In the genomic region with DNA sequence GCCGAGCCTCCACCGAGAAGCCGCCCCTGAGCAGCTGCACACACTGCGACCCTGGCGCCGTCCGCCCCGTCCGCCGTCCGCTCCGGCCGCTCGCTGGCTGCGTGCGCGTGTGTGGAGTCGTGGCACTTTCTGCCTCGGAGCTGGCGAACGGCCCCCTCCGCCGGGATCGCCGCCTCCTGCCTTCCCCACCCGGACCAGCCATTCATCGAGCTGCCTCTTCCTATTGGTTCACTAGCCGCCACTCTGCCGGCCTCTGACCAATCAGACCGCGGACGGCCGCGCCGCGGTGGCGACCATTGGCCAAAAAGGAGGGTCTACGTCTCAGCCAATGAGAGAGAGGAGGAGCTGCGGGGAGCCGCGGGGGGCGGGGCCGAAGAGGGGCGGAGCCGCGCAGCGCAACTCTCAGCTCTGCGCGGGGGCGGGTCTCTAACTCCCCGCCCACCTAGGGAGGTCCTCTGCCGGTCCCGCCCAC, we compare ENCODE assay signal across 8 mouse cellular contexts. TPM values are rescaled to one million over a fixed set of nuclear protein-coding genes. Genes with fewer than 3 reads are reported as not detected.
DNase-seq lines count a peak whose midpoint lies in the region; ATAC-seq lines count a peak whose summit lies in the region.

A gene (minus strand): TSS at position 184 of the 472 bp plus-strand sequence.

- peak within 1 kb of the TSS; percentile 94 for H3K27ac ChIP-seq in lung, embryonic 16.5 days (ENCODE audit: low read length)

- H3K9me3 ChIP-seq in lung, embryonic 16.5 days (ENCODE audit: control insufficient read depth, low read length), result no peaks in the 10 kb centered on the region

- no peaks in the 10 kb centered on the region for H3K27me3 ChIP-seq in lung, embryonic 16.5 days (ENCODE audit: control insufficient read depth, insufficient read depth, low read depth, low read length)

- ATAC-seq in hematopoietic stem cell, adult 5-6 weeks (replicated peaks in 1 of 2; ENCODE audit: insufficient read depth in 1 of 2, low FRiP score in 2 of 2, low TSS enrichment in 1 of 2, low read depth in 1 of 2, poor library complexity in 2 of 2, severe bottlenecking in 2 of 2), result peak; percentile 91 to 94
- peak; percentile 97 for ATAC-seq in lung, embryonic 16.5 days (ENCODE audit: low read depth)

- H3K36me3 ChIP-seq in lung, embryonic 16.5 days (ENCODE audit: control insufficient read depth, insufficient read depth, low read length), result no peaks in the 10 kb centered on the region

- peak; percentile 94 for DNase-seq in MEL-GATA-1-ER (ENCODE audit: extremely low read depth, low read depth)
- peak; percentile 99 for DNase-seq in cerebellum, adult 8-10 months
- peak; percentile 99 for DNase-seq in forelimb bud, embryonic 11.5 days (ENCODE audit: low read depth, low spot score)
- DNase-seq in layer of hippocampus, adult 9-10 months (ENCODE audit: low spot score), result peak; percentile 93
- peak; percentile 94 for DNase-seq in ovary, postnatal 10 days (ENCODE audit: low spot score)
- DNase-seq in thymus, postnatal 10 days (ENCODE audit: low spot score in 2 of 2), result peak; percentile 97 to 99

- peak within 1 kb of the TSS; percentile 80 for H3K4me3 ChIP-seq in lung, embryonic 16.5 days (ENCODE audit: low read length)

- H3K9ac ChIP-seq in lung, embryonic 16.5 days (ENCODE audit: low read length), result peak within 1 kb of the TSS; percentile 95

- WGBS in lung, embryonic 16.5 days, result 0% methylated on average over 46 of the region's 53 CpGs

- H3K4me1 ChIP-seq in lung, embryonic 16.5 days (replicated peaks; ENCODE audit: control insufficient read depth, insufficient read depth, low read length), result peaks cover 24% of the 10 kb centered on the region

- peak within 1 kb of the TSS; percentile 63 for H3K4me2 ChIP-seq in lung, embryonic 16.5 days (ENCODE audit: low read depth, low read length)

RNA-seq across cellular contexts. Expression of the gene that starts here (rescaled TPM):
- 131 and 169 TPM in 2 replicates for total RNA-seq in hematopoietic stem cell, adult 5-6 weeks (2017)
- 78.3 and 80.8 TPM in 2 replicates for polyA plus RNA-seq in lung, embryonic 16.5 days (2015; fragmentation: Nextera tagmentation; extraction: Ambion mirVana)

Comparison
In these comparisons a context has a peak if more than half of its experiments do, and no peak if none do; other contexts are left out.
1. Peak in every context shown above with its lines: DNase-seq, ATAC-seq, H3K4me3 ChIP-seq and H3K27ac ChIP-seq.